Mouse (Mus musculus): ENCODE results near the gene Cdk5rap3. TPM values are rescaled to one million over a fixed set of nuclear protein-coding genes. Genes with fewer than 3 reads are reported as not detected.

Cdk5rap3 gene
- total RNA-seq, 2 experiments from 2014 or later = 41.2 to 47.2 TPM

- no peak for DNase-seq (ENCODE audit: low spot score in 2 of 2)
Observed at GRCm38 (mm10) chr11:96934921-96935356, 18.6 kb upstream of the Cdk5rap3 start.

DNA sequence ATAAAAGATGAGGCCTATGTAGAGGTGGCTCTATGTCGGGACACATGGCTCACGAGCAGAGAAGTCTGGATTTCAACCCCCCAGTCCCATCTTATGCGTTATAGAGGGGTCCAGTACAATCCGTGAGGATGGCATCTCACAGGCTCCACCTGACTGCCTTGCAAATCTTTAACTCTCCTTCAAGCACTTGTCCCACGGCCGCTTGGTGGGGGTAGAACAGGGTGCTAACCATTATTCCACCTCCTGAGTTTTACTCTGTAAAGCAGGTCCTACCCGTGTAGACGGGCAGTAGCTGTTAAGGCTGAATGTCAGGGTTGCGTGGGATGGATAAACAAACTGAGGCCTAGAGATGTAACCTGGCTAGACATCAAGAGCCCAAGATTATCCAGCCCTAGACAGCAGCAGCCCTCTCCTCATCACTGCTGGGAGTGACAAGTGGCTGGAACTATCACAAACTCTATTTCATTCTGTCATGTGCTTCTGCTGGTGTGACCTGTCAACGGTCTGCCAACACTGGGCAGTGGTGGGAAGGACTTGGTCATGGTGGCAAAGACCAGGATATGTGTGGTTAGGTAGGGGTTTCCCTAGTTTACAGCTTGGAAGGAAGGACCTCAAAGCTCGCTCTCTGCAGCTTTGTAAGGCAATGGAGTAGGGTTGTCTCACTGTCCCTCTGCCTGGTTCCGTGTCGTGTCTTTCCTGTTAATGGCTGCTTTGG lies 17.4 kb upstream of the Cdk5rap3 start:
- DNase-seq (ENCODE audit: low spot score in 2 of 2) = no peak

DNA sequence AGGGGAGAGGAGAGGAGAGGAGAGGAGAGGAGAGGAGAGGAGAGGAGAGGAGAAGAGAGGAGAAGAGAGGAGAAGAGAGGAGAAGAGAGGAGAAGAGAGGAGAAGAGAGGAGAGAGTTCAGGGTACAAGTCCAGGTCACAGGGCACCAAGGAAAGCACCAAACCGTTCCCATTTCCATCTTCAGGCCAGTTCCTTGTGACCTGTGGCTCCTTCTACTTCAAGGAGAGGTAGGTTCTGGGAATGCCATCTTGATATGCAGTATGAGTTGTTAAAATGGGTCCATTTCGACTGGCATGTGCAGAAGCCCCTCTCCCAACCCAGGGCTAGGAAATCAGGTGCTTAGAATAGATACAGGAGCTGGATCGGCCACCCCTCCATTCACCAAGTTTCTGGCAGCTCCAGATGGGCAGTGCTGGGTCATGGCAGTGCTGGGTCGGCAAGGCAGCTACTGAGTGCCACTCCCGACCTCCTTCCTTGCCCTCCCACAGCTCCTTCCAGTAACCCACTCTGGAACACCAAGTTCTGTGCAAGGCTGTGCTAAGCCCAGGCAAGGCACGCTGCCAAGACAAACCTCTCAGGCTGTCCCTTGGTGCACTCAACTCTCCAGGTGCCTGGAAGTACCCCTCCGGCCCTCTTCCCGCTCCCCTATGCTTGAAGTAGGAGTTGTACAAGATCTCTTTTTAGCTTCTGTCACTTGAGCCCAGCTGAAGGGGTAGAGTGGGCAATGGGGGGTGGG lies 15.2 kb upstream of the Cdk5rap3 start:
- no peak for DNase-seq (ENCODE audit: low spot score in 2 of 2)

DNA sequence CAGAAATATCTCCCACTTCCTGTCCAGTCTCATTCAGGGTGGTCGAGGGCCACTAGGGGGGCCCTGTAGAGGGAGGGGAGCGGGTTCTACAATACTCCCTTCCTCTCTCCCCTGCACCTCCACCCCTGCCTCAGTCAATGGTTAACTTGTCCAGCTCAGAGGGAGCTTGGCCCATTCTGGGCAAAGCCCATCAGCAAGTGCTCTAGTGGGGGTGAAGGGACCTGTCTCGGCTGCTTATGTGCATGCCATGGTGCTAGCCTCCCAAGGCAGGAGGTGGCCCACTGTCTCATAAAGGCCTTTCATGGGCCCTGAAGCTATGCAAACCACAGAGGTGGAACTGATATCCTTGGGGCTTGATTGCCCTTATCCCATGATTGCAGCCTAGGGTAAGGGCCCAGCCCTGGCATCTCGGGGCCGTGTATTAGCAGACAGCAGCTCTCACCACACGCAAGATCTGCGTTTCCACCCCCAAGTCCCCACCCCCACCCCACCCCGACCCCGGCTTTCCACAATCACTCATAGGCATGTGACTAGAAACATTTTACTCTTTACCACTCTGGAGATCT lies 13.6 kb upstream of the Cdk5rap3 start:
- DNase-seq (ENCODE audit: low spot score in 2 of 2) = no peak

GRCm38 (mm10) chr11:96929096-96929765 lies 12.9 kb upstream of the Cdk5rap3 start:
- DNase-seq (ENCODE audit: low spot score in 2 of 2) = no peak

DNA sequence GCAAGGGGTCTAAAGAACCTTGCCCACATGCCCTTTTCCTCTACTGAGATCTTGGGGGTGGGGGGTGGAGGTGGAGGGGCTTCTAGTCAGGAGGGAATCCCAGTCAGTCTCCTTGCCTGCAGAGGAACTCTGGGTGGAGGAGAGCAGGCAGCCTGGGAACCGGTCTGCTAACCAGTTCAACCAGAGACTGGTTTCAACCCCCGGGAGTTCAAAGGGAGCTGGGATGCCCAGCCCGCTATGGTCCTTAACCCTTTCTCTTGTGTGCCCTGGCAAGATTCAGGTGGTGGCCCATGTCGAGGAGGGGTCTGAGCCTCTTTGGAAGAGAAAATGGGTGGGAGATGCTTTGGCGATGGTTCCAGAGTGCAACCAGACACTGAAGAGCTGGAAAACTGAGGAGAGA lies 12.4 kb upstream of the Cdk5rap3 start:
- no peak for DNase-seq (ENCODE audit: low spot score in 2 of 2)

DNA sequence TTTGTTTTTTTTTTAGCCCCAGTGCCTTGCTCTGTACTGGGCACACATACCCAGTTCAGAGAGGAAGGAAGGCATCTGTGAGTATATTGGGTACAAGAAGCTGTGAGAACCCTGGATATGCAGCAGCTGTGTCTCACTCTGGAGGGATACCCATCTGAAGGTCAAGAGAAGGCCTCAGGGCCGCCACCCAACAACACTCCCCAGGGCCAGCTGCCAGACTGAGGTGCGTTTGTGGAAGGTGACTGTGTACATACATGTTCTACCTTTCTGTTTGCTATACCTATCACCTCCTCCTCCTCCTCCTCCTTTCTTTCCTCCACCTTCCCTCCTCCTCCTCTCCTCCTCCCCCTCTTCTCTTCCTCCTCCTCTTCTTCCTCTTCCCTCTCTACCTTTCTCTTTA lies 11.8 kb upstream of the Cdk5rap3 start, which contains the start of gene Prr15l:
Gene Prr15l, plus strand, starts transcription at position 17 of the 400 bp plus-strand sequence.
- no peak for DNase-seq (ENCODE audit: low spot score in 2 of 2)

DNA sequence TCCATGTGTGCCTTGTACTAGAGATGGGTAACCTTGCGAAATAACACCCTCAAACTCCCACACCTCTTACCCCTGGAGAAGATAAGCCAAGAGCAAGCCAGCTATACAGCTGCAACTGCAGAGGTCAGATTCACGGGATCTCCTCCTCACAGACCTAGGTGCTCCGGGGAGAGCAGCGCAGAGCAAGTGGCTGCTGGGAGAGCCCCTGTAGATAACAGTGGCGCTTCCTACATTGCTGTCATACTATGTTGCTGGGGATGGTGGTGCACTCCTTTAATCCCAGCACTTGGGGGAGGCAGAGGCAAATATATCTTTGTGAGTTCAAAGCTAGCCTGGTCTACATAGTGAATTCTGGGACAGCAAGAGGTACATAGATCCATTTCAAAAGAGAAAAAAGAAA lies 10.3 kb upstream of the Cdk5rap3 start:
- no peak for DNase-seq (ENCODE audit: low spot score in 2 of 2)

GRCm38 (mm10) chr11:96925469-96926148 lies 9.3 kb upstream of the Cdk5rap3 start:
- DNase-seq (ENCODE audit: low spot score in 2 of 2) = no peak

DNA sequence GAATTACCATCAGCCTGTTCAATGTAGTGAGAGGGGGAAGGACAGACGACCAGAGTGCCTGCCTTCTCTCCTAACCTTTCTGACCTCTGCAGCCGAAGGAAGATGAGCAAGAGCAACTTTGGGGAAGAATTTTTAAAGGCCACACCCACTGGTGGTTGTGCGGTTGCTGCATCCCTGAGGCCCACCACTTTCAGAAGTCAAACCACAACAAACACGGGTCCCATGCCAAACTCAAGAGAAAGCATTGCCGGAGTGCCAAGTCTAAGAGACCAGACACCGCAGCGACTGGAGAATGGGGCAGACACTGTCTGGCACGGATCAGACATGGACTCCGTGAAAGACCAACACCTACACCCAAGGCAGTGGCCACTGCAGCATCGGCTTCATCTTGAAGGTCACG lies 8.6 kb upstream of the Cdk5rap3 start:
- DNase-seq (ENCODE audit: low spot score in 2 of 2) = no peak

DNA sequence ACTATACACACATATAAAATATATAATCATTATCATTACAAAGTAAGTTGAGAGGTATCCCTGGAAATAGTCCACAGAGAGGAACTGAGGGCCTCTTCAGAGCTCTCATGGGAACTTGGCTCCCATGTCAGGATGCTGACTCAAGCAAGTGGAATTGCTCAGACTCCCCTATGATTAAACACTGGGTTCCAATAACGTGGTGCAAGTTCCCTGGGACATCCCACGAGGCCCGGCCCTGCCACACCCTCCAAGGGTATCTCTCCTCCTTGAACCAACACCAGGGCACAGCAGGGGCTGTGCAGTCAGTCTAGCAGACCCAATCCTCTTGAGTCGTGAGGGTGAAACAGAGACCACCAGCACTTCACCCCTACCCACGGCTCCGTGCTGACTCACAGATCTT lies 2.7 kb upstream of the Cdk5rap3 start:
- no peak for DNase-seq (ENCODE audit: low spot score in 2 of 2)

GRCm38 (mm10) chr11:96917415-96917814 lies 1.1 kb upstream of the Cdk5rap3 start:
- DNase-seq (ENCODE audit: low spot score in 2 of 2) = no peak

GRCm38 (mm10) chr11:96916885-96917396 lies 645 bp upstream of the Cdk5rap3 start:
- no peak for DNase-seq (ENCODE audit: low spot score in 2 of 2)

DNA sequence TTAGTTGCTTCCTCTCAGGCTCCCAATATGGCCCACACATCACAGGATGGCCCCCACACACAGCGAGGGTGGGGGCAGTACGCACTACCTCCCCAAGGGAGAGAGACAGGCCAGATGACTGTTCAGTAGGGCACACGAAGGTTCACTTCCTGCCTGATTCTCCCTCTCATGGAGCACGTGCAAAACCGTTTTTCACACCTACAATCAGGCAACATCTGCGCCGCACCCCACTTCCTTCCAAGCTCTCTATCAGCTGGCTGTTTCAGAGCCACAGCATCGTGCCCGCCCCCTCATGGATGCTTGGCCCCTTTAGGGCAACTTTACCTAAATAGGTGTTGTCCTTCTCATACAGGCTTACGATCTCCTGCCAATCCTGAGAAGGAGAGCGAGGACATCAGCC lies 3.6 kb downstream of the Cdk5rap3 start:
- no peak for DNase-seq (ENCODE audit: low spot score in 2 of 2)

GRCm38 (mm10) chr11:96910003-96910402 lies 6.3 kb downstream of the Cdk5rap3 start:
- peak; percentile 81 to 87 for DNase-seq (ENCODE audit: low spot score in 2 of 2)

DNA sequence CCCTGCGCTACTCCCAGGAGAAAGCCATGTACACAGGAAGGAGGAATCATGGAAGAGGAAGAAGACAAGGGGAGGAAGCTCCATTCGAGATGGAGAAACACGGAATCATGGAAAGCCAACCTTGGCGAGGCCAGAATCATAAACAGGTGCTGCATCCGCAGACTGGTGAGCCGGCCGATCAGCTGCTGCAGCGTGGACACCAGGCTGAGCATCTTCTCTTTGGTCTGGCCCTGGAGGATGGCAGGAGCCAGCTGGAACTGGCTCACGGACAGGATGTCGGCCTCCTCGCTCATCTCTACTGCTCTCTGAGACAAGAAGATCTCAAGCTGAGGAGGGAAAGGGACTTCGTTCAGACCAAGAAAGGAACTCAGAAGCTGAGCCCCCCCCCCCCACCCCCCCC lies 7.7 kb downstream of the Cdk5rap3 start:
- no peak for DNase-seq (ENCODE audit: low spot score in 2 of 2)

DNA sequence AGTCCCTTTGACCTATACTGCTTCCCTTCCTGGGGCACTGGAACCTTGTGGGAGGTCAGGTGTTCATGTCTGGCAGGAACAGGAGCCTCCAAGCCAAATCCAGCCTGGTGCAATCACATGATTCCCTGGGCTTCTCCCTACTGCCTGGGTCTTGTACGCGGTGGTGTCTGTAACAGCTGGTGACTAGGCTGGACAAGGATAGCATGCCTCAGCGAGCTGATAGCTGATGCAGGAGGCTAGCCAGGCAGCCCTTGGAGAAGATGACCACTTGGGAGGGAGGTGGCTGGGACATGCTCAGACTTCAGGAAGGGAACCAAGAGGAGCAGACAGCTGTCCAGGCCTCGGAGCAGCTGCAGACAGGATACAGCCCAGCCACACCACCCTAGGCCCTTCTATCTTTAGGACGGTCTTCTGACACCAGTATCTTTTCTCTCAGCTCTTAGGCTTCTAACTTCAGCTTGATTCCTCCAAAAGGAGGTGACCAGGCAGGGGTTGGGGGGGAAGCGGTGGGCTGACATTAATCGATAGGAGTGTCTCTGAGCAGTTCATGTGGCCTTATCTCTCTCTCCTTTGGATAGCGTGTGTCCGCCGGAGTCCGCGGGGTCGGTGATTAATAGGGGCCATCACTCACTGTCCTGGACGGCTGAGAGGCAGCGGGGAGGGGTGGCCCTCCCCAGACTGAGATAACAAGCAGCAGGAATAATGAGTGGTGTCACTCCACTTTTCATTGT lies 9.7 kb downstream of the Cdk5rap3 start:
- DNase-seq (ENCODE audit: low spot score in 2 of 2) = no peak

DNA sequence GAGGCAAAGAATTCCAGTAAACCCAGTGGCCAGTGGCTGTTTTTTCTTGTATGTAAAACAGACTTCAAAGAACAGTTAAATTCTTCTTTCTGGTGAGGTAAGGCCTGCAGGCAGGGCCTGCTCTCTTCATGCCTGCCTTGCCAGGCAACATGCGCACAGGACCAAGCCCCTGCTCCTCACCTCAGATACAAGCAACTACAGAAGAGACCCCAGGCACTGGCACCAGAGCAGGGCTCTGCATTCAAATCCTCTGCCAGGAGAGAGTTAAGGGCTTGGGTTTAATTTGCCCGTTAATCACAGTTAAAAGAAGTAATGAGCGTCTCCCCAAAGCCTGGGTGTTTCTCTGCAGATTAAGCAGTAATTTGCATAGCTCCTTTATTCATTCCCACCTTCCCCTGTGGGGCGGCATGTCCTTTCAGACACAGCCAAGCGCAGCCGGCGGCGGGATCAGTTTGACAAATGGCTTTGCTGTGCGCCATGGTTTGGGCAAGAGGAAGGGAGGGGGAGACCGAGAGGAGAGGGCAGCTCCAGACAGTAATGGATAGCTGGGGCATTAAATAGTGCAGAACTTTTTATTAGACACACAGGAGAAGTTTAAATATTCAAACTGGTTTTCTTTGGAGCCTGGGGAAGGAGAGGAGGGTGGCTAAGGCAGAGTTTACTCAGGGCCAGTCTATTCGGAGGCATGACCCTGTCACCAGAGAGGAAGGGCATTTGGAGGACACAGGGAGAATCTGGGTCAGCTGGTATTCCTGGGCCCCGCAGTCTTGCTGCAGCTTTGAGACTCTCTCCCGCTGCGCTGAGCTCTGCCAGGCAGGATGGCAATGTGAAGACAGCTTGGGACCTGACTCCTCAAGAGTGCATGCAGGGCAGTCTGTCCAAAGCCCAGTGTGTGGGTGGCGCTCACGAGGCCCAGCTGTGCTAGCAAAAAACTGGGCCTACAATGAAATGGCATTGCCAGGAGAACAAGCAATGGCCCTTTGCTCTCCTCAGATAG lies 13.4 kb downstream of the Cdk5rap3 start:
- peak; percentile 28 to 52 for DNase-seq (ENCODE audit: low spot score in 2 of 2)

- no peak for DNase-seq (ENCODE audit: low spot score in 2 of 2)
Observed at GRCm38 (mm10) chr11:96901332-96901731, 15.0 kb downstream of the Cdk5rap3 start.

Measured in layer of hippocampus, postnatal 14 days (tissue).